Mouse (Mus musculus) B cell, adult 2 months (primary cell): ENCODE results near the gene Trim30b.
"Not testable (repeated sequence)": the region's sequence is repeated elsewhere in the genome, so short reads cannot be mapped to it uniquely, and the experiment has no call there.

Experiments used
- DNase-seq, 2 experiments: peaks; one replicate each; pipeline ENCODE4 v3.0.0; 2022

Gene Trim30b

GRCm38 (mm10) chr7:104369736-104370414, at the start of gene Trim30b:
Gene Trim30b, minus strand, starts transcription at chr7:104369884.
- DNase-seq: peak; percentile 61 to 70

DNA sequence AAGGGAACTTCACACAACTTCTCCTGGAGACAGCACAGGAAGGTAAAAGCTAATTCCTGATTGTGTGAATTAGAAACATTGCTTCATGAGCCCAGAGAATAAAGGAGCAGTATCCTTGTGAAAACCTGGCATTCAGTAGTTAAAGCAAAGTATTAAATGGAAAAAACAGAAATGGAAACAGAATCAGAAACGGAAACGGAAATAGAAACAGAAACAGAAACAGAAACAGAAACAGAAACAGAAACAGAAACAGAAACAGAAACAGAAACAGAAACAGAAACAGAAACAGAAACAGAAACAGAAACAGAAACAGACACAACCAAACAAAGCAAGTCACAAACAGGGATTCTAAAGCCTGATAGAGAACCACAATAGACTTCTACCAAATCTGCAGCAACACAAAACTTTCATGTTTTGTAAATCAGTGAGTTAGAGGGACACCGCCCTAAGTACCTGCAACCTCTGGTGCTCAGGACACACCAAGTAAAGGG, 34.8 kb upstream of the Trim30b start:
- DNase-seq: peak; percentile 6 to 8

GRCm38 (mm10) chr7:104401140-104401539, 31.5 kb upstream of the Trim30b start:
- no peak for DNase-seq

GRCm38 (mm10) chr7:104400698-104401097, 31.0 kb upstream of the Trim30b start, which contains the start of gene Trim30c:
Gene Trim30c, minus strand, starts transcription at chr7:104400837.
- DNase-seq: peak; percentile 6 to 13

DNA sequence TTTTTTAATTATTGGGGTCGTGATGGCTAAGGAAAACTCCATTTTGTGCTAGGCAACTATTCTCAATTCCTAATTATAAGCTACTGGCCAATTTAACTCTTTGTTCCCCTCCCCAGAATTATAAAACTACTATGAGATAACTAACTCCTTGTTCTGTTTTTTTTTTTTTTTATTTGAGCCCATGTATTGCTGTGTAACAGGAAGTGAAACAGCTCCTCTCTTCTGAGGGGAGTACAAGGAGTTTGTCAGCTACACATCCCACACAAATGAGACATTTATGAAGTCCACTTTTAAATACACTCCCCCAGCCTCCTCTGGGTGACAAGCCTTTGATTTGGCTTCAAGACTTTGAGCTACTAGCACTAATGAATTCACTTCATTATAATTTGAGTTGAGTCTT, 28.8 kb upstream of the Trim30b start:
- DNase-seq: no peak

GRCm38 (mm10) chr7:104366339-104366738, 3.3 kb downstream of the Trim30b start:
- DNase-seq: no peak

GRCm38 (mm10) chr7:104353600-104353967, 16.1 kb downstream of the Trim30b start:
- no peak for DNase-seq

DNA sequence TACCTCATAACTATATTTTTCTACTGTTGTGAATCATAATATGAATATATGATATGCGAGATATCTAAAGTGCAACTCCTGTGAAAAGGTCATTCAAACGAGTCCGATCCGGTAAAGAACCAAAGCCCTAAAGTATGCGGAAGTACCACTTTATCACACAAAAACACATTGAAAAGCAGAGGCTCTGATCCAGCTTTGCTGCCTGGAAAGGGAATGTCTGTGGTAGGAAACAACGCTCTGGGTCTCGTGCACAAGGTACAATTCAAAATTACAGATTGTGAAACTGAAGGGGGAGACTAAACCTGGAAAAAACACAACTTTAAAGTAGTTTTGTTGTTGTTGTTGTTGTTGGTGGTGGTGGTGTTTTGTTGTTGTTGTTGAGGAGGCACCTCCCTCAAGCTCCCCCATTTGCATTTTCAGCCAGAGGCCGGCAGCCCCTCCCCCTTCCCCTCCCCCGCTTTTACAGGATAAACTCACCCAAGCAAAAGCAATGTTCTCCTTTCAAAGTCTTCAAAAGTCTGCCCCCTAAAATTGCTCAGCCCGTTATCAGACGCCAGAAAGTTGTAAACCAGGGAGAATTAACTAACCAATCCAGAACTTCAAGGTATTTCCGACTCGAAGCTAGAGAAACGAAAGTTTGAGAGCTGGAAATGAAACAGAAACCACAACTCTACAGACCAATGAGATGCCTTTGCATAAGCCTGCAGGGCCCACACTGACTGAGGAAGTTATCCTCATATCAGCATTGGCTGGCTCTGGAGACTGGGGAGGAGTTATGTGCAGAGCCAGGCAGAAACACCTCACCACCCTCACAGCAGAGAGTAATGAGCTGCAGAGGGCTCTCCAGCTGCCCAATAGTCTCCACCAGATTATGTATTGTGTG, 16.7 kb downstream of the Trim30b start, which contains the start of gene Trim12c:
TSS of gene Trim12c (minus strand) at position 646 of the 883 bp plus-strand sequence.
- peak; percentile 75 to 78 for DNase-seq

DNA sequence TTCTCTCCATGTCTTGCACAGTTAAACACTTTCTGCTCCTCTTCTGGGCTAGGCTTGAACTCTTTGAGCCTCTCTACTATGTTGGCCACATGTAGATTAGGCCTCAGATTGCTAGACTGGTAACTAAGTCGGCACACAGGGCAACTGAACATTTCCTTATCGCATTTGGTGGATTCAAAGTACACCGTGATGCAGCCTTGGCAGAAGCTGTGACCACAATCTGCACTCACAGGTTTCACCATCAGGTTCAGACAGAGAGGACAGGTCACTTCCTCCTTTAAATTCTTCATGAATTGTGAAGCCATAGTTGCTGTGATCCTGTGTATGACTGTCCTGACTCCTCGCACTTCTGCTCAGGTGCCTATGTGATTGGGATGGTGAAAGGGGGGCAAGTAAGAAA, 21.6 kb downstream of the Trim30b start:
- DNase-seq: not testable (repeated sequence)

- DNase-seq: not testable (repeated sequence)
These were observed 28.9 kb downstream of the Trim30b start for GRCm38 (mm10) chr7:104340744-104341143.

DNA sequence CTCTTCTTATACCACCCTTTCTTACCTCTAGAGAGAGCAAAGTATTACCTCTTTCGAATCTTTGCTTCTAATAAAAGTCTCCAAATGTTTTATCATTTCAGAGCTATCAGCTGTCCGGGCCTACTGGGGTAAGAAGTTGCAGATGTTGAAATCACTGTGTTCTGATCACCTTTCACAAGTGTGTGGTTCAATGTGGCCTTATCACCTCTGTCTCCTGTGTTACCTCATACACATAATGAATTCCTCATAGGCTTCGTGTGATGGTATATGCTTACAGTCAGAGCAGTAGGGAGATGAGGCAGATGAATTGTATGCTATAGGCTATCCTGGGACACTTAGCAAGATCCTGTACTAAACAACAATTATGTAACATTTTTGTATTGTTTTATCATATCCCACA, 34.1 kb downstream of the Trim30b start:
- DNase-seq: not testable (repeated sequence)

DNA sequence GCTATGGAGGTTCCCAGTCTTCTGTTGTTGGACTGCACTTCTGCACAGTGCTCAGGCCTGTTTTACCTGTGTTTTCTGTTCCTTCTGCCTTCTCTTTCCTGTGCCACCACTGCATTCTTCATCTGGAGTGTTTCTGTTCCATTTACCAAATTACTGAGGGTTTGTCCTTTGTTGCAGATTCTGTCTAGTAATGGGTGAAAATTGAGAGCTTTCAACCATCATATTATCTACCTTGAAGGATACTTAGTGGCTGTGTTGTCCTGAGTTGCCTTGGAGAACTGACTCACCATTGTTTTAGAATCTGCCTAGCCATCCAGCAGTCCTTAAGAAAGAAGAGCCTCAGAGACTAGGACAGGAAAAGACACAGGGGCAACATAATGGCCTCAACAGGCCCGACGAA, 40.5 kb downstream of the Trim30b start, which contains the start of gene Trim34b:
TSS of gene Trim34b (plus strand) at position 301 of the 400 bp plus-strand sequence.
- not testable (repeated sequence) for DNase-seq

DNA sequence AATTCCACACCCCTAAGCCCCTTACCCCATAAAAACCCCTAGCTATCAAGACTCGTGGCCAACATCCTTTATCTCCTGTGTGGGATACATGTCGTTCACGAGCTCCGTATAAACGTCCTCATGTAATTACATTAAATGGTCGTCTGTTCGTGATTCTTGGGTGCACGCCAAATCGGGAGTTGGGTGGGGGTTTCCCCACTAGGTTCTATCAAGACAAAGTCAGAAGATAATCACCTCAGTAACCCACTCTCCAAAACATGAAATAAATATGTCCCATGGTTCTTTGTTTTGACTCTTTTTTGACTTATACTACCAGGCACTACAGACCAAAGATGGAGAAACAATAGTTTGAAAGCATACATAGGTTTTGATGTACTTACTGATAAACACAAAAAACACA, 47.7 kb downstream of the Trim30b start:
- no peak for DNase-seq

DNA sequence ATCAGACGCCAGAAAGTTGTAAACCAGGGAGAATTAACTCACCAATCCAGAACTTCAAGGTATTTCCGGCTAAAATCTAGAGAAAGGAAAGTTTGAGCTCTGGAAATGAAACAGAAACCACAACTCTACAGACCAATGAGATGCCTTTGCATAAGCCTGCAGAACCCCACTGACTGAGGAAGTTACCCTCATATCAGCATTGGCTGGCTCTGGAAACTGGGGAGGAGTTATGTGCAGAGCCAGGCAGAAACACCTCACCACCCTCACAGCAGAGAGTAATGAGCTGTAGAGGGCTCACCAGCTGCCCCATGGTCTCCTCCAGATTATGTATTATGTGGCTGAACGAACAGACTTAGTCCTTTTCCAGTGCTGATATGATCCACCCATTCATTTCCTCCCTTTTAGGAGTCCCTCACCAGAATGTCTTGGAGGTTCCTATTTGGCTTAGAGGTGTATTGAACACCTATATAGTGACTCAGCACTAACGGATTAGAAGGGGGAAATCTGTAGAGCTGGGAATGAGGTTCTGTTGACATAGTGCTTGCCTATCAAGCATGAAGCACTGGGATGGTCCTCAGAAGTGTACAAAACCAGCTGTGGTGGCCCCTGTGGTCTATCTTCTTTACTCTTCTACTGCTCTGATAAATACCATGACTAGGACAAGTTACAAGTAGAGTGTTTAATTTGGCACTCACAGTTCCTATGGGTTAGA, 54.2 kb downstream of the Trim30b start, which contains the start of gene Trim12a:
TSS of gene Trim12a (minus strand) at position 98 of the 712 bp plus-strand sequence.
- peak in 1 of 2 experiments; percentile 4 for DNase-seq

DNA sequence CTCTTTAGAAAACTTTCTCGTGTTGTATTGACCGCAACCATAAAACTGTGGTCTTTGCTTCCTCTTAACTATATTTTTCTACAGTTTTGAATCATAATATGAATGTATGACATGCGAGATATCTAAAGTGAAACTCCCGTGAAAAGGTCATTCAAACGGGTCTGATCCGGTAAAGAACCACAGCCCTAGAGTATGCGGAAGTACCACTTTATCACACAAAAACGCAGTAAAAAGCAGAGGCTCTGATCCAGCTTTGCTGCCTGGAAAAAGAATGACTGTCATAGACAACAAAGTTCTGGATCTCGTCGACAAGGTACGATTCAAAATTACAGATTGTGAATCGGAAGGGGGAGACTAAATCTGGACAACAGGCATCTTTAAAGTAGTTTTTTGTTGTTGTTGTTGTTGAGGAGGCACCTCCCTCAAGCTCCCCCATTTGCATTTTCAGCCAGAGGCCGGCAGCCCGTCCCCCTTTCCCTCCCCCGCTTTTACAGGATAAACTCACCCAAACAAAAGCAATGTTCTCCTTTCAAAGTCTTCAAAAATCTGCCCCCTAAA, 54.8 kb downstream of the Trim30b start:
- peak; percentile 60 to 63 for DNase-seq
